Mouse (Mus musculus): ENCODE results near the gene Gm5624. TPM values are rescaled to one million over a fixed set of nuclear protein-coding genes. Genes with fewer than 3 reads are reported as not detected.
"Not testable (repeated sequence)": the region's sequence is repeated elsewhere in the genome, so short reads cannot be mapped to it uniquely, and the experiment has no call there.

Gene Gm5624
- not detected in 2 replicates for polyA plus RNA-seq (2014; fragmentation: Nextera tagmentation; extraction: Ambion mirVana)

- ATAC-seq (ENCODE audit: insufficient number of reproducible peaks, insufficient read depth, low FRiP score, low read depth); H3K9me3 ChIP-seq (ENCODE audit: control insufficient read depth, low read length); H3K4me3 ChIP-seq (ENCODE audit: control insufficient read depth in 1 of 2, insufficient read depth in 1 of 2, low read depth in 1 of 2, low read length in 2 of 2); H3K36me3 ChIP-seq (ENCODE audit: control insufficient read depth, insufficient read depth, low read length); H3K4me2 ChIP-seq (ENCODE audit: low read length); H3K4me1 ChIP-seq (ENCODE audit: control insufficient read depth in 2 of 2, insufficient read depth in 2 of 2, low read length in 2 of 2); H3K9ac ChIP-seq (ENCODE audit: low read length); H3K27me3 ChIP-seq (ENCODE audit: control insufficient read depth, insufficient read depth, low read length); H3K27ac ChIP-seq (replicated peaks in 1 of 2; ENCODE audit: control insufficient read depth in 1 of 2, insufficient read depth in 1 of 2, low read depth in 2 of 2, low read length in 2 of 2): not testable (repeated sequence)
- 62% methylated on average over 4 of the region's 4 CpGs for WGBS
Measured at GRCm38 (mm10) chr14:44627737-44628136, at the start of gene Gm5624. TSS of gene Gm5624 (minus strand) at chr14:44627938.

- H3K36me3 ChIP-seq (ENCODE audit: control insufficient read depth, insufficient read depth, low read length); H3K9ac ChIP-seq (ENCODE audit: low read length); H3K4me2 ChIP-seq (ENCODE audit: low read length); H3K9me3 ChIP-seq (ENCODE audit: control insufficient read depth, low read length); H3K4me1 ChIP-seq (ENCODE audit: control insufficient read depth in 2 of 2, insufficient read depth in 2 of 2, low read length in 2 of 2); H3K27me3 ChIP-seq (ENCODE audit: control insufficient read depth, insufficient read depth, low read length); H3K27ac ChIP-seq (replicated peaks in 1 of 2; ENCODE audit: control insufficient read depth in 1 of 2, insufficient read depth in 1 of 2, low read depth in 2 of 2, low read length in 2 of 2); H3K4me3 ChIP-seq (ENCODE audit: control insufficient read depth in 1 of 2, insufficient read depth in 1 of 2, low read depth in 1 of 2, low read length in 2 of 2); ATAC-seq (ENCODE audit: insufficient number of reproducible peaks, insufficient read depth, low FRiP score, low read depth): not testable (repeated sequence)
- 59% methylated on average over 2 of the region's 2 CpGs for whole genome bisulfite sequencing
Measured at GRCm38 (mm10) chr14:44591765-44592164, 36.0 kb downstream of the Gm5624 start.

- 87% methylated on average over 4 of the region's 4 CpGs for WGBS
Measured at GRCm38 (mm10) chr14:44582853-44583252, 44.9 kb downstream of the Gm5624 start, which contains the start of gene Gm8247. TSS of gene Gm8247 (plus strand) at chr14:44583153.

GRCm38 (mm10) chr14:44547961-44548360 is 79.8 kb downstream of the Gm5624 start:
- not testable (repeated sequence) for H3K4me3 ChIP-seq (ENCODE audit: control insufficient read depth in 1 of 2, insufficient read depth in 1 of 2, low read depth in 1 of 2, low read length in 2 of 2); H3K9ac ChIP-seq (ENCODE audit: low read length); H3K9me3 ChIP-seq (ENCODE audit: control insufficient read depth, low read length); H3K4me1 ChIP-seq (ENCODE audit: control insufficient read depth in 2 of 2, insufficient read depth in 2 of 2, low read length in 2 of 2); H3K27ac ChIP-seq (replicated peaks in 1 of 2; ENCODE audit: control insufficient read depth in 1 of 2, insufficient read depth in 1 of 2, low read depth in 2 of 2, low read length in 2 of 2); H3K27me3 ChIP-seq (ENCODE audit: control insufficient read depth, insufficient read depth, low read length); ATAC-seq (ENCODE audit: insufficient number of reproducible peaks, insufficient read depth, low FRiP score, low read depth); H3K36me3 ChIP-seq (ENCODE audit: control insufficient read depth, insufficient read depth, low read length); H3K4me2 ChIP-seq (ENCODE audit: low read length)
- 65% methylated on average over 3 of the region's 5 CpGs for WGBS

More at GRCm38 (mm10) chr14:44582853-44583252, 44.9 kb downstream of the Gm5624 start, which contains the start of gene Gm8247:
- H3K9me3 ChIP-seq (ENCODE audit: control insufficient read depth, low read length); H3K4me2 ChIP-seq (ENCODE audit: low read length); H3K4me1 ChIP-seq (ENCODE audit: control insufficient read depth in 2 of 2, insufficient read depth in 2 of 2, low read length in 2 of 2); H3K9ac ChIP-seq (ENCODE audit: low read length); H3K27me3 ChIP-seq (ENCODE audit: control insufficient read depth, insufficient read depth, low read length); H3K36me3 ChIP-seq (ENCODE audit: control insufficient read depth, insufficient read depth, low read length); ATAC-seq (ENCODE audit: insufficient number of reproducible peaks, insufficient read depth, low FRiP score, low read depth); H3K4me3 ChIP-seq (ENCODE audit: control insufficient read depth in 1 of 2, insufficient read depth in 1 of 2, low read depth in 1 of 2, low read length in 2 of 2); H3K27ac ChIP-seq (replicated peaks in 1 of 2; ENCODE audit: control insufficient read depth in 1 of 2, insufficient read depth in 1 of 2, low read depth in 2 of 2, low read length in 2 of 2): not testable (repeated sequence)

GRCm38 (mm10) chr14:44517976-44518375 is 109.8 kb downstream of the Gm5624 start, which contains the start of gene Gm17093:
TSS of gene Gm17093 (plus strand) at chr14:44518276.
- H3K9me3 ChIP-seq (ENCODE audit: control insufficient read depth, low read length); H3K27me3 ChIP-seq (ENCODE audit: control insufficient read depth, insufficient read depth, low read length); H3K27ac ChIP-seq (replicated peaks in 1 of 2; ENCODE audit: control insufficient read depth in 1 of 2, insufficient read depth in 1 of 2, low read depth in 2 of 2, low read length in 2 of 2); H3K9ac ChIP-seq (ENCODE audit: low read length); H3K36me3 ChIP-seq (ENCODE audit: control insufficient read depth, insufficient read depth, low read length); ATAC-seq (ENCODE audit: insufficient number of reproducible peaks, insufficient read depth, low FRiP score, low read depth); H3K4me2 ChIP-seq (ENCODE audit: low read length); H3K4me1 ChIP-seq (ENCODE audit: control insufficient read depth in 2 of 2, insufficient read depth in 2 of 2, low read length in 2 of 2); H3K4me3 ChIP-seq (ENCODE audit: control insufficient read depth in 1 of 2, insufficient read depth in 1 of 2, low read depth in 1 of 2, low read length in 2 of 2): not testable (repeated sequence)
- WGBS = 67% methylated on average over 5 of the region's 5 CpGs

Other genes with a start within 250 kb of the Gm5624 start
- gene Gm3371, start 217.2 kb downstream of the Gm5624 start, polyA plus RNA-seq (2014; fragmentation: Nextera tagmentation; extraction: Ambion mirVana) = not detected in 2 replicates
- not detected in 2 replicates for gene Gm8232, start 194.3 kb downstream of the Gm5624 start, polyA plus RNA-seq (2014; fragmentation: Nextera tagmentation; extraction: Ambion mirVana)
- gene BC061237, start 135.5 kb downstream of the Gm5624 start, polyA plus RNA-seq (2014; fragmentation: Nextera tagmentation; extraction: Ambion mirVana) = not detected in 2 replicates
- gene Gm17093, start 109.7 kb downstream of the Gm5624 start, polyA plus RNA-seq (2014; fragmentation: Nextera tagmentation; extraction: Ambion mirVana) = not detected in 2 replicates
- gene Gm8247, start 44.8 kb downstream of the Gm5624 start, polyA plus RNA-seq (2014; fragmentation: Nextera tagmentation; extraction: Ambion mirVana) = not detected in 2 replicates
- not detected in 2 replicates for gene Gm8257, start 78.5 kb upstream of the Gm5624 start, polyA plus RNA-seq (2014; fragmentation: Nextera tagmentation; extraction: Ambion mirVana)
- gene Gm8267, start 122.4 kb upstream of the Gm5624 start, polyA plus RNA-seq (2014; fragmentation: Nextera tagmentation; extraction: Ambion mirVana) = not detected in 2 replicates
- gene Ptgdr, start 231.4 kb upstream of the Gm5624 start, polyA plus RNA-seq (2014; fragmentation: Nextera tagmentation; extraction: Ambion mirVana) = not detected in 2 replicates